Mouse (Mus musculus) ES-E14 (cell line): Measurements from ENCODE around the gene Litaf.

ENCODE experiments used
- MAFK ChIP-seq: IDR thresholded peaks from 2 replicates; pipeline ENCODE4 v1.6.1; 2014; ENCODE audit warnings: mild to moderate bottlenecking, low read depth, low read length, inconsistent platforms; ENCODE audit not compliant: insufficient read depth
- ZNF384 ChIP-seq: IDR thresholded peaks from 2 replicates; pipeline ENCODE4 v1.6.1; 2012; ENCODE audit warnings: low read depth, low read length, inconsistent platforms

DNA sequence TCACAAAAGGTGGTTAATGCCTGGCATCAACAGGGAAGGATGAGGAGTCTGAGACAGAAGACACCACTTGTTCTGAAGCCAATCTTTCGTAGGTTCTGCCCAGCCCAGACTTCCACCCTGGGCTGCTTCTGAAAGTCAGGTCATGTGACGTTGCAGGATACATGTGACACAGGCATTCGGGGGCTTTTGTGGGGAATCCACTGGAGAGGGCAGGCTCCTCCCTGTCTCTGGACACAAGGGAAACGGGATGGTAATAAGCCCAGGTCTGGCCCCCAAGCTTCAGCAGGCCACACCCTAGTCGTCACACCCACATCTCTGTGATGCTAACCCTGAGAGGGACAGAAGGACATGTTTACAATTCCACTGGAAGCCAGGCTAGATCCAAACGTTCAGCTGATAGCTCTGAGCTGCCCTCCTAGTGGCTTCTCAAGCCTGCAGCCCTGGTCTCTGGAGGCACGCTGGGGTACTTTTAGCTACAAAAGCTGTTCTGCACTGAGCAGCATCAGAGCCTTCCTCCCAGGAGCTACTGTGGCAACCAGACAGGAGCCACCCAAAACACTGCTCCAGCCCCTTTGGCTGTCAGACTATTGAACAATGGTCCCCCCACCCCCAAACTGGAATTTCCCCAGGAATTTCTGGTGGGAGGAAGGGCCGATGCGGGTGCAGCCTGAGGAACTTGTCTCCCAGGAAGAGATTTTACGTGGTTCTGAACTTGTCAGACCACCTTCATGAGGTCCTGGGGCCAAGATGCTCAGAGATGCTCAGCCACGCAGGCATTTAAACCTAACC is 48.0 kb downstream of the Litaf start:
- TF ChIP-seq ZNF384 = no peak
- no peak for TF ChIP-seq MAFK
